Mouse (Mus musculus) testis, adult 2 months (tissue): ENCODE results near the gene Ddrgk1.

Experiments
- CTCF ChIP-seq: fragments of 200-500 bp; IDR thresholded peaks from 2 replicates; pipeline ENCODE4 v1.5.1; 2012; ENCODE audit warnings: low read depth, mild to moderate bottlenecking, inconsistent platforms, low read length, moderate library complexity; ENCODE audit not compliant: control insufficient read depth, insufficient read depth, insufficient replicate concordance
- POLR2A ChIP-seq: fragments of 200-500 bp; IDR thresholded peaks from 2 replicates; pipeline ENCODE4 v1.6.1; 2012; ENCODE audit warnings: low read depth, mild to moderate bottlenecking, inconsistent platforms, low read length, moderate library complexity; ENCODE audit not compliant: control insufficient read depth

DNA sequence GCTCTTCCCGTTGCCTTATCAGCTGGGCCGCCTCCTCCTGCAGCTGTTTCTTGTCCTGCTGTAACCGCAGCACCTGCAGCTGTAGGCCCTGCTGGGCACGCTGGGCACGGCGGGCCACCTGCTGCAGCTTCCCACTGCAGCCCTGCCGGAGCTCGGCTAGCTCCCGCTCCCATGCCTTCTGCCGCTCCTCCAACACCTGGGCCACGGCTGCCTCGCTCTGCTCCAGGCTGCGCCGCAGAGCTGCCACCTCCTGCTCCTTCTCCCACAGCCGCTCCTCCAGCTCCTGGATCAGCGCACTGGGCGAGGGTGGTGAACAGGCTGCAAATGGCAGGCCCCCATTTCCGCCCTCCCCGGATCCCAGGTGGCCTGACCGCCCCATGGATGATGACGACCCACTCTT is 28.6 kb downstream of the Ddrgk1 start:
- TF ChIP-seq POLR2A (no peak), CTCF (no peak)
